Mouse (Mus musculus) hematopoietic multipotent progenitor cell, adult 10-12 weeks (in vitro differentiated cells): Measurements from ENCODE around the gene Nipal1. TPM values are rescaled to one million over a fixed set of nuclear protein-coding genes. Genes with fewer than 3 reads are reported as not detected.

Source experiments
- polyA plus RNA-seq: library from polyadenylated mRNA; stranded (reverse); fragments of >175 nt; gene quantifications from 2 replicates; pipeline ENCODE4 v1.2.3, GENCODE M21; 2012; ENCODE audit warnings: low replicate concordance

Nipal1 gene
- 1.3 and 2.9 TPM in 2 replicates for polyA plus RNA-seq

DNA sequence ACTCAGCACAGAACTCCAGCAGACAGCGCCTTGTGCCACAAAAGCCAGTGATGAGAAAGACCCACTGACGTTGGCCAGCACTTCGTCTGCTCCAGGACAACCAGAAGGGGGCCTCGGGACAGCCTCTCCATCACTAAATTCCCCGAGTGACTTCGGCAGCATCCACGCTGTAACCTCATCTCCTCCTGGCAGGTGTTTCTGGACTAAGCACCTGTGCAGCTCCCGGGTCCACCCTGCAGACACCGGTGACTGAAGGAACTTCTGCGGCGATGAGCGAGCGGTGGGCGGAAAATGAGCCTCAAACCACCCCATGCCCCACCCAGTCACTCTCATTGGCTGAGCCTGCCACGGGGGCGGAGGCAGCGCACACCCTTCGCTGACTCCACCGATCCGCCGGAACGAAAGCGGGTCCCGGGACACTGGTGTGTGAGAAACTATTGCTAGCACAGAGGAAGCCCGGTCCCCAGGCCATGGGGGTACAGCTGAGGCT lies at the start of gene Nipal1:
Gene Nipal1, plus strand, starts transcription at position 378 of the 490 bp plus-strand sequence.

DNA sequence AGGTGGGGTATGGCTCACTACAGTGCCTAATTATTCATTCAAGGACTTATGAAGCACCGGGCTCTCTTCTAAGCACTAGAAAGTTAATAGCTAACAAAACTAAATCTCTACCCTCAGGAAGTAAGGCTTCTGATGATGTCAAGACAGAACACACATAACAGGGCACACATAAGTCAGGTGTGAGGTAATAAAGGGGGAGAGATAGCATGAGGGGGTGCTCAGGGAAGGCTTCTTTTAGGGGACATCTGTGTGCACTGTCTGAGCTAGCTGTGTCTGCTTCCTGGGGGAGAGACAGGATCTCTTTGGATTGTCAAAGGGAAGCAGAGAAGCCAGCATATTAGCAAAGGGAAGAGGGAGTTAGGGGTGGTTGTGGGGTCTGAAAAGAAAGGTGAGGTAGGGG lies 3.4 kb upstream of the Nipal1 start, which contains the start of gene Cnga1:
Gene Cnga1, minus strand, starts transcription at position 101 of the 400 bp plus-strand sequence.

Other genes starting within 250 kb of the Nipal1 start
- not detected in 2 replicates for gene Corin, start 143.3 kb upstream of the Nipal1 start, polyA plus RNA-seq
- 5.9 and 15.6 TPM in 2 replicates for gene Nfxl1, start 88.1 kb upstream of the Nipal1 start, polyA plus RNA-seq
- not detected in 2 replicates for gene Zar1, start 66.5 kb upstream of the Nipal1 start, polyA plus RNA-seq
- not detected in 2 replicates for gene Gm5868, start 60.2 kb upstream of the Nipal1 start, polyA plus RNA-seq
- 0.16 TPM in 1 of 2 replicates, not detected in the other for gene Cnga1, start 3.5 kb upstream of the Nipal1 start, polyA plus RNA-seq
- gene Txk, start 105.0 kb downstream of the Nipal1 start, polyA plus RNA-seq: 2.1 TPM in 2 replicates
- 2.7 and 4.6 TPM in 2 replicates for gene Tec, start 220.7 kb downstream of the Nipal1 start, polyA plus RNA-seq